Mouse (Mus musculus) kidney, adult 18-20 months (tissue): ENCODE data around the gene Krt42.
"Not testable (repeated sequence)": the region's sequence is repeated elsewhere in the genome, so short reads cannot be mapped to it uniquely, and the experiment has no call there.

Experiments used
- DNase-seq: peaks from one replicate; pipeline ENCODE4 v3.0.0; 2021

Krt42 gene

DNA sequence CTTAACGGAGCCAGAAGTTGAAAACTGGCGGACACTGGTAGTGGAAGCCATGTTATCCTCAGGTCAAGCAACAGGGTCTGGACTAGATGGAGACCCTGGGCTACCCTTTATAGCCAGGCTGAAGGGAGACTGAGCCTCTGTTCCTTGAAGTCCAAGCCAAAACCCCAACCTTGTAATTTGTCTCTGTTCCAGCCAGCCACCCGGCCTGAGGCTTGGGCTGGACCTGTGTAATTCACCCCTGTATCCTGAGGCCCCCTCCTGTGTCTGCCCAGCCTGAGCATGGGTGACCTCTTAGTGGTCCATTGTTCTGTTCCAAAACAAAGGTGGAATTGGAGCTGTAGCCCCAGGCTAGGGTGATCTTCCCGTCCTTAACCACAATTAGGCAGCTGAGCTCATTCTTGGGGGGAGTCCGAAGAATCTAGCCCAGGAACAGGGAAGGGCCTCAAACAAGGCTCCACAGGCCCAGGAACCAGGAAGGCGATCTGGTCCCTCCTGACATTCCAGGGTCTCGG is at the start of gene Krt42:
Krt42 (minus strand) TSS at position 51 of the 512 bp plus-strand sequence.
- DNase-seq, result no peak

DNA sequence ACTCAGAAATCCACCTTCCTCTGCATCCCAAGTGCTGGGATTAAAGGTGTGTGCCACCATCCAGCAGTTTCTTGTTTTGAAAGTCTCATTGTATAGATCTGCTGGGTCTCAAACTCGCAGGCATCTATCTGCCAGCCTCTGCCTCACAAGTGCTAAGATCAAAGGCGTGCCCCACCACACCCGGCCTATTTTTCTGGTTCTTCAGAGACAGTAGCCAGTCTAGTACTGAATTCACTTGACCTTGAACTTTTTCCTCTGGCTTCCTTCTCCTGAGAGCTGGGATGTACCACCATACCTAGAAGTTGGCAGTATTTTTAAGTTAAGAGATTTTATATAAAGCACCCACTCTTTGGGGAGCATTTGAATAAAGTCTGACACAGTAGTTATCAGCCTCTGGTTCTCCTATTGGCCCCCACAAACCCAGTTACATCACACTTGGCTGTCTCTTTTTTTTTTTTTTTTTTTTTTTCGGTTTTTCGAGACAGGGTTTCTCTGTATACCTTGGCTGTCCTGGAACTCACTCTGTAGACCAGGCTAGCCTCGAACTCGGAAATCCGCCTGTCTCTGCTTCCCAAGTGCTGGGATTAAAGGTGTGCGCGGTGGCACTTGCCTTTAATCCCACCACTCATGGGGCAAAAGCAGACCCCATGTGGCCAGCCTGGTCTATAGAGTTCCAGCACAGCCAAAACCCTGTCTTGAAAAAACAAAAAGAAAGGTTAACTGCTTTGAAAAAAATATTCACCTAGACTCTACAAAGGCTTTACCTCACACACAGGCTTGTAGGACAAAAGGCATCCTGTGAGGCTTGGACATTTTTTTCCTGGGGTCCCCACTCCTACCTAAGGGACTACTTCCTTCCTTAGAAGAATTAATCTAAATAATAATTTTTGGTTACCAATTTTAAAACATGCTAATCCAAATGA is 49.1 kb upstream of the Krt42 start:
- DNase-seq, result no peak

DNA sequence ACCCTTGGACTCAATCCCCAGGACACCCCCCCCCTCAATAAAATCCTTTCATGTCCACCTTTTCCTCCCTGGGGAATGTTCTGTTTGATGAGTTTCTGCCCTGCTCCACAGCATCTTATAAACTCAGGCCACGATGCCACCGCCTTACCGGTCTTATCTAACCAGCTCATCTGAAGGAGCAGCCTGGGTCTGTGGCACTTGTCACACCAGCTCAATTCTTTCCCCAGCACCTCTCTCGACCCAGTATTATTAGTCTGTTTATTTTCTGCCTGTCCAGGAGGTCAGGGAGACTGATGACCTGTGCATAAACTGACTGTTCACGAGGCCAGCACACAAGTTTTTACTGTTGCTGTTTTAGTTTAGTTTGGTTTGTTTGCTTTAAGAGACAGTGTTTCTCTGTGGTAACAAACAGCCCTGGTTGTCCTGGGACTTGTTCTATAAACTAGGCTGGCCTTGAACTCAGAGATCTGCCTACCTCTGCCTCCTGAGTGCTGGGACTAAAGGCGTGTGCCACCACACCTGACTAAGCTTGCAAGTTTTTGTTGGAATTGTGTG is 48.2 kb upstream of the Krt42 start:
- no peak for DNase-seq

DNA sequence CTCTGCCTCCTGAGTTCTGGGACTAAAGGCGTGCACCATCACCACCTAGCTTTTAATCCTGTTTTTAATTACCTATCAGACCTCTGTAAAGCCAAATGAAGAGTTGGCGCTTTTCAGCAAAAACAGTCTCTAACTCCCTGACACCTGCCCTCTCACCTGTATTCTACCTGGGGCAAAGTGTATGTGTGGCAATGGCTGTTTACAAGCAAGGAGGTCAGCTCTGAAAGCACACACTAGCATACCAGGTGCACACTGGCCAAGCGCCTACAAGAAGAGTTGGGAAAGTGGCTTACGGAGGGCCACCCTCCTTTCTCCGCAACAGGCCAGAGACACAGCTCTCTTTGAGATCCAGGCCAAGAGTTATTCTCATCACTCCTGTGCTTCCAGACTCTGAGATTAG is 45.8 kb upstream of the Krt42 start:
- no peak for DNase-seq

DNA sequence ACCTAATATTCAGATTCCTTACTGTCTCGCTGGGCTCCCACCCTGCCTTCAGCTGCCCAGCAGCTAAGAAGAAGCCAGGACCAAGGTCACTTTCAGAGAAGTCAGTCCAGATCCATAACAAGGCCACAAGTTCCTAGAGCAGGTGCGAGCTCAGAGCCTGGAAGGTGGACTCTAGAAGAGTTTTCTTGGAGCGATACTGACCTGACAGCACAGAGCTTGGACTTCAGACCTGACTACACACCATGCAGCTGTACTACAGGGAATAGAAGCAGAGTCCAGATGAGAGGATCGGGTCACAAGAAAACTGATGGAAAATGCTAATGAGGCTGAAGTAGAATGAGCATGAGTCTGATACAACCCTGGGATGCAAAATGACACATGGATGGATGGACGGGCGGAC is 43.8 kb upstream of the Krt42 start:
- peak; percentile 33 for DNase-seq

DNA sequence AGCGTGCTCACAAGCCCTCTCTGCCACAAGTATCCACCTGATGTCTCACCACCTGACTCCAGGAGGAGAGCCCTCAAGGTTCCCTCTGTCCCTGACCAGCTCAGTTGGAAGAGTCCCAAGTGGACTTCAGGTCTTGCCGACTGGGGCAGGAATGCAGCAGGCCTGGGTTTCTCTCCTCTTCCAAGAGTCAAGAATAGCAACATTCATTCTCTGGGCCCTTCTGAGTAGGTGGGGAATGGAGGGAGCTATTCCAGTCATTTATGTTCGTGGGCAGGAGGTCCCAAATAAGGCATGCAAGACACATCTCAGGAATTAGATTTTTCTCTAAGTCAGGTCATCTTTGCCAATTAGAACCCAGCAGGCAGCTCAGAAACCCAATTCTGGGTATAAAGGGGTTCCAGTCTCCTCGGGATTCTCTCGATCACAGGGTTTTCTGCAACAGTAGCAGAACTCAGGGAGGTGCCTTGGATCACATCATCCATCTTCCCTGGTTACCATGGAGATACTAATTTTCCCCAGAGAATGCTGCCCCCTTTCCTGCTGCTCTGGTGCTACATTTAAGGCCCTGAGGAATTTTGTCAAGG is 42.5 kb upstream of the Krt42 start:
- peak; percentile 63 for DNase-seq

DNA sequence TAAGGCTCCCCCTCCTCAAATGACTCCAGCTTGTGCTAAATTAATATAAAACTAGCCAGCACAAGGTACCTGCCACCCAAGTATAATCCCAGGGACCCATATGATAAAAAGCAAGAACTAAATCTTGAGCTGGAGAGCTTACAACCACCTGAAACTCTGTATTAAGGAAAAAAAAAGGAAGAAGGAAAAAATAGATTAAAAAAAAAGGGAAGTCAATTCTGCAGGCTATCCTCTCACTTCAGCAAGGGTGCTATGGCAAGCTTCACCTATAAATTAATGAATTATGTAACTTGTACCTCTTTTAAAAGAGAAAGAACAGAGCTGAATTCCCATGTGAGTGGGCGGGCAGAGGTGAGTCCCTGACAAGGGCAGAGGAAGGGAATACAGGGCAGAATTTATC is 42.0 kb upstream of the Krt42 start:
- DNase-seq, result no peak

DNA sequence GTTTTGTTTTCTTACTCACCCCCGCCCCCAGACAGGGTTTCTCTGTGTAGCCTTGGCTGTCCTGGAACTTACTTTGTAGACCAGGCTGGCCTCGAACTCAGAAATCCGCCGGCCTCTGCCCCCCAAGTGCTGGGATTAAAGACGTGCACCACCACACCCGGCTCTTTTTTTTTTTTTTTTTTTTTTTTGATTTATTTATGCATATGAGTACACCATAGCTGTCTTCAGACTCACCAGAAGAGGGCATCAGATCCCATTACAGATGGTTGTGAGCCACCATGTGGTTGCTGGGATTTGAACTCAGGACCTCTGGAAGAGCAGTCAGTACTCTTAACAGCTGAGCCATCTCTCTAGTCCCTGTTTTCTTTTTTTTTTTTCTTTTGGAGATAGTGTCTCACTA is 39.0 kb upstream of the Krt42 start:
- not testable (repeated sequence) for DNase-seq

DNA sequence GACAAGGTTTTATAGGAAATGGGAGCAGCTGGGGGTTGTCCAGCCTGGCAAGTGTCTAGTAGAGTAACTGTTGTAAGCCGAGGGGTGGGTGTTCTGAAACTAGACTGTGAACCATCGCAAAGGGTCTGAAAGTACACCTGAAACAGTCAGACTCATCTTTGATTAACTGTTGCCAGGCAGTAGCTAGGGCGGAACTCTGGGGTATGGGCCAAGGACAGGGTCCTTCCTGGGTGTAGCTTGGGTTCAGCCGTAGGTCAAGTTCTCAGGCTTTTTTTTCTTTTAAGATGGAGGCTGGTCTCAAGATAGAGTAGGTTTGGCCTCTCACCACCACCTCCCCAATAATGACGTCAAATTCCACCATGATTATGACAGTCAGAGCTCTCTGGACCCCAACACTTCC is 38.2 kb upstream of the Krt42 start:
- DNase-seq, result no peak

DNA sequence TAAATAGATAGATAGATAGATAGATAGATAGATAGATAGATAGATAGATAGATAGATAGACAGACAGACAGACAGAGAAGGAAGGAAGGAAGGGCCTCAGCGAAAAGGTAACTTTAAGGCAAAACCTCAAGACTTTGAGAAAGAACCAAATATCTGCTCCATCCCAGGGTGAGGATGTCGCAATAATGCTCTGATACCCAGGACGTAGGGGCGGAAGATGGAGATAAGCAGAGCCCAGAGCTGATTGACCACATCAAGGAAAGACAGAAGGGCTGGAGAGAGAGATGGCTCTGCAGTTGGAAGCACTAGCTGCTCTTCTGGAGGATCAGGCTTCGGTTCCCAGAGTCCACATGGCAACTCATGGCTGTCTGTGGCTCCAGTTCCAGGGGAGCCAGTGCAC is 31.6 kb upstream of the Krt42 start:
- DNase-seq, result no peak

DNA sequence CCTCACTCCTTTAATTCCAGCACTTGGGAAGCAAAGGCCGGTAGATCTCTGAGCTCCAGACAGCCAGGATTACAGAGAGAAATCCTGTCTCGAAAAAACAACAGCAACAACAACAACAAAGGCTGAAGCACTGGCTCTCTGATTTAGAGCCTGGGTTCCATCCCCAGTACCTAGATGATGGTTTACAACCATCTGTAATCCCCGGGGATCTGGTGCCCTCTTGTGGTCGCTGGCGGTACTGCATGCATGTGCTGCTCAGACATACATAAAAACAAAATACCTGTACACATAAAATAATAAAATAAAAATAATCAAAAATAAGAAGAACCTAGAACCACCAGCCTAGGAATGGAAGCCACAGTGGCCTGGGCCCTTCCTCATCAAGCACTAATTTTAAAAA is 30.6 kb upstream of the Krt42 start:
- DNase-seq, result peak; percentile 74

DNA sequence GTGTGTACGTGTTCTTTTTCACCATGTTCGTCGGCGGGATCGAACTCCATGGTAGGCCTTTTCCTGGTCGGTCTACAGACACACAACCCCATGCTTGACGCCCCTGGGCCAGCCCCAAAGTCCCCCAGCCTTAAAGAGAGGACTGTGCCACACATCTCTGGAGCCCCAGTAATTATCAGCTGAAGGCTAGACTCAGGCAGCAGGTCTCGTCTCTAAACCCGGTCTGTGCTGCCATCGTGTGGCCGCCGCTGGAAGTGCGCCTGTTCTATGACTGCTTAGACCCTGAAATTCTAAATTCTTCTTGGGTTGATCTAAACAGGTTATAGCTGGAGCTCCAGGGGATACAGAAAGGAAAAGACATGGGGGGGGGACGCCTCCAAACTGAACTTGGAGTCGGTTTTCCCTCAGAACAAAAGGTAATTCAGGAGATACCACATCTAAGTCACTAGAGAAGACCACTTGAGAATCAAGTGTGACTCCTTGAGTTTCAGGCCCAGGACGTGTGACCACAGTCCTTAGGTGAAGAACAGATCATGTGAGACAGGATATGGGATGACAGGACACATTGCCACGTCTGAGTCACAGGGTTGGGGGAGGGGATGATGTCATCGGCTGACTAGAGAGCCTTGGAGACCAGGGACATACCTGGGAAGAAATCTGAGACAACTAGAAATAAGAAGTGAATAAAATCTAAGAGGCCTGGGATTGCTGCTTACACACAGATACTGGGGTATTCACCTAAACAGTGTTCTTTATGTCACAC is 28.8 kb upstream of the Krt42 start:
- DNase-seq, result peak; percentile 88

DNA sequence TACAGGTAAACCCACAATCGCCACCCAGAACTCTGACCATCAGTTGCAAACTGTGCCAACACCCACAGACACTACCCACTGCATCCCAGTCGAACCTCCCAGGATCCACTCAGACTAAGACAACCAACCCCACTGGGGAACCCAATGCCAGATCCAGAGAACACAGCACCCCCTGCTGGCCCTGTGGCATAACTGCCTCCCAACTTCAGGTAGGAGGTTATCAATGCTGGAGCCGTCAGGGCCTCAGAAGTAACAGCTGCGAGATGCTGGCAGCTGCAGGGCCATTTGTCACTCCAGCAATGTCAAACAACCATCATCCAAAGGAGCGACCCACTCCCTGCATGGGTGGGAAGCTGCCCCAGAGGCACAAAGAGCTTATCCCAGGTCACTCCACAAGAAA is 28.1 kb upstream of the Krt42 start:
- no peak for DNase-seq

DNA sequence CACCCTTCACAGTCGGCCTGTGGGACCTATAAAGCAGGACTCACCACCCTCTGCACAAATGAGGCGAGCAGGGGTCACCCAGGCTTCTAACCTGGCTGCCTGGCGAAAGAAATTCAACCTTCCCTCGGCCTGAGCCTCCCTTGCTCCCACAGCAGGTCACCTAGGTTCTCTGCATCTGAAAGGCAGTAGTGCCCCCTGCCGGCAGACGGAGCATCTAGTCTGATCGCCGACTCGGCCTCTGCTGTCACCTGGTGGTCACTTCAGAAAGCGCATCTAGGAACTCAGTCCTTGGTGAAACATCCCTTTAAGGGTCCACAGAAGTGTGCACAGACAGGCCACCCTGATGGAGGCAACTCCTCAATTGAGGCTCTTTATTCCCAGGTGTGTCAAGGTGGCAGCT is 25.6 kb upstream of the Krt42 start:
- DNase-seq, result peak; percentile 80

DNA sequence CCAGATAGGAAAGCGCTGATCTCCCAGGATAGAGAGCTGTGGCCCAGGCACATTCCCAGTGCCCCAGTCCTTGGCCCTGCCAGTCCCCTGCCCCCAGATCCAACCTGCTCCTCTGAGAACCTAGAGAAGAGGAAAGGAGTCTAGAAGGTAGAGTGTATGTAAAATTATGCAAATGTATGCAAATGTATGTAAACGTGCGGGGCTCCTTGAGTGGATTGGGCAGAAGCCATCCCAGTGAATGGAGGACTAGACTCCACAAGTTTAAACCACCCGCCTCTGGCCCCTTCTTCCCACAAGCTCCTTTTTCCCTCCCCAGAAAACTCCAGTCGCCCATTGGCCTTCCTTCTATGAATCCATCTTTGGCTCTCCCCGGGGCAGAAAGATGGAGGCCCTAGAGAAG is 23.2 kb upstream of the Krt42 start:
- DNase-seq, result no peak

DNA sequence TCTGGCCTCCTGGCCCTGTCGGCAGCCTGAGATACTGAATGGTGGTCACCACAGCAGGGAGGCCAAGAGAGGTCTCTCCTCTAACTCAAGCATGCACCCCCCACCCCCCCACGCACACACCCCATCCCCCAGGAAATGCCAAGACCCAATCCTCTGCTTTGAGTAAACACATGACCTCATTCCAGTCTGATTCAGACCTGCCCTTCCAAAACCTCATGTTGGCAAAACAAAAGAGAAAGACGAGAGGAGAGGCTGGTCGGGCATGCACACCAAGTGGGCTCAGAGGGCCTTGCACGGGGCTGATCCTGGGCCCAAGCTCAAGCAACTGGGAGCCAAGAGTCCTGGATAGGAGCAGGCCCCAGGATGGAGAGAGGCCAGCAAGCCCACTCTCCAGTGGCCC is 20.6 kb upstream of the Krt42 start:
- DNase-seq, result no peak

DNA sequence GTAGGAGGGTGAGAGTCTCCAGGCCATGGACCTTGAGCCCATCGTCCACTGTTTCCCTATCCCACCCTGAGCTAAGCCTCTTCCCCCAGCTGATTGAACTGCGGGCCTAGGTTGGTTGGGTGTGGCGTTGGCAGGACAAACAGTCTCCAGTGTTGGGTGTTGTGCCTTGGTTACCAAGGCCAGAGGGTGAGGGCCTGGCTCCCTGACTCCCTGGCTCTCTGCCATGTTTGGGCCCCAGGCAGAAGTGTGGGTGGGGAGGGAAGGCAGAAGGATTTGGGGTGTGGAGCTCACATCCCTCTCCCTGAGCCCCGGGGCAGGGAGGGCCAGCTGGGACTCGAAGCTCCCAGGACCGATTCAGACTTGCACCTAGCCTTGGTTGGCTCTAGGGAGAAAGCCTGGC is 19.3 kb upstream of the Krt42 start:
- DNase-seq, result no peak

DNA sequence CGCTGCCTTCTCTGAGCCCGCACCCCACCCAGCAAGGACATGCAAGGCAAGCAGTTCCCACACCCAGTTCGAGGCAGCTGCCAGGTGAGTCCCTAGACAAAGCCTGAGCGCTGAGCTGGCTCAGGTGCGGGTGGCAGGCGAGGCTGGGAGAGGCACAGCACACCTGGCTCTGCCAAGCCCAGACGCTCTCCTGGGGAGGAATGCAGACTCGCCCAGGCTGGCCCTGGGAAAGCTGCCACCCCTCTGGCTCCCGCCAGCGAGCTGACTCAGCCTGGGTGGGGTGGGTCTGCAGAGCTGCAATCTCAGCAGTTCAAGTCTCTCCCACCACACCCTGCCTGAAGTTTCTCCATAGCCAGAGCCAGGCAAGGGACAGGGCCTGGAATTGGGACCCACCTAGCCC is 17.4 kb upstream of the Krt42 start:
- peak; percentile 5 for DNase-seq

DNA sequence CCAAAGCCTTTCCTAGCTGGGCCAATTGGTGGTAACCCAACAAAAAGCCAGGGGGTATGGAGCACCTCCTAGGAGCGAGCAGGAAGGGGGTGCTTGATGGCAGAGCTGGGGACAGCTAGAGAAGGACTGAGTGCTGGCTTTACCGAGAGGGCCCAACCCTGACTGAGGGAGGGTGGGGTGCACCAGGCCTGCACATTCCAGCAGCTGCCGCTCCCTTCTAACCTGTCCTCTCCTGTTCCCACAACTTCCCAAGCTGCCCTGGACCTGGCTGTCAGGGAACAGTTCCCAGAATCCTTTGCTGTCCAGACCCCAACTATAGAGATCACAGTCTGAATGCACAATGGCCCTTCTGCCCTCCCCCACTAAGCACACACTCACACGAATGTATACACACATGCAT is 15.3 kb upstream of the Krt42 start:
- DNase-seq, result no peak

DNA sequence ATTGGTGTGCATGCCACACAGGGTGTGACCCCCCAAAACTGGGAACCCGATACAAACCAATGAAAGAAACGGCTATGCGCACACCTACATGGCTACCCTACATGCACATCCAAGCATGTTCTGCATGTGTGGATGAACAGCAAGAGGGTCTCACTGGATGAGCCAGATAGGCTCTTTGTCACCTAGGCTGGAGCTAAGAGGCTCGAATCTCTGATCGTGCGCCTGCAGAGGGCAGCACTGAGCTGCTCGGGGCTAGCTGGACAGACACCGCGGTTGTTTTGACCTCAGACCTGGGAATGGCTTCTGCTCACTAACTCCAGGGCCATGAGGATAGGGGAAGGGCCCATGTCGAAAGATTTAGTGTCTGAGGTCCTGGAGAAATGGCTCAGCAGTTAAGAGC is 12.9 kb upstream of the Krt42 start:
- peak; percentile 77 for DNase-seq

DNA sequence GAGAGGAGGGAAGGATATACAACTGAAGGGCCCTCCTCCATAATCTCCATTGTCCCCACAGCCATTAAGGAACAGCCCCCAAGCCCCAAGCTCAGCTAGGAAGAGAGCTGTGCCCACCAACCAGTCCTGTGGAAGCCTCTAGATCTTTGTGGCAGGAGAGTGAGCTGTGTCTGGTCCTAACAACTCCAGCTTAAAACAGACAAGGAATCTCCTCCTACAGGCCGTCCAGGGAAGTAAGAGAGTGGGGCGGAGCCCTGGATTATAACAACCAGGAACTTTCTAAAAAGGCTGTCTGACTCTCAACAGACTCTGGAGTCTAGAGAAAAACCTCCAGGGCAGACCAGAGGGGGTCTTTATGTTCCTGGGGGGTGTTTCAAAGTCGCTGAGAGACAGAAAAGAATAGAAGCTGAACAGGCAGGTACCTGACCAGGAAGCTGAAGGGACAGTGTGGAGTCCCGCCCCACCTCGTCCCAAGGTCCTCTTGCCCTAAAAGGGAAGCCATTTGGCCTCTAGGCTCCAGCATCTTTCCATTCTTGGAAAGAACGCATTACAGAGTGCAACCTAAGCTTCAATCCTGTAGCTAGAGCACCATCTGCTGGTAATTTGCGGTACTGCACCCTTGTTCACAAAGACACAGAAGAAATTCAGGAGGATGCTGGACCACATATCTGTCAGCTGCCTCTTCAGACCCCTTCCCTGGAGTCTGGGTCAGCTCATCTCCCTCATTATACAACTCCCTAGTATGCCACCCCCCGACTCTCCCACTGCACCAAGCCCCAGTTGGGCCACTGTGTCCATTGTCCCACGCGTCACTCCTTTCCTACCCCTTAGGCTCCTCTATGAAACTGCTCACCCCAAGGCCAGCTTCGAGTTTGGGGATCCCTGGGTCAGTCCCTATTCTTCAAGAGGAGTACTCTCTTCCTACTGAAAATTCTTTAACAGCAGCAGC is 12.2 kb upstream of the Krt42 start:
- peak; percentile 84 for DNase-seq

DNA sequence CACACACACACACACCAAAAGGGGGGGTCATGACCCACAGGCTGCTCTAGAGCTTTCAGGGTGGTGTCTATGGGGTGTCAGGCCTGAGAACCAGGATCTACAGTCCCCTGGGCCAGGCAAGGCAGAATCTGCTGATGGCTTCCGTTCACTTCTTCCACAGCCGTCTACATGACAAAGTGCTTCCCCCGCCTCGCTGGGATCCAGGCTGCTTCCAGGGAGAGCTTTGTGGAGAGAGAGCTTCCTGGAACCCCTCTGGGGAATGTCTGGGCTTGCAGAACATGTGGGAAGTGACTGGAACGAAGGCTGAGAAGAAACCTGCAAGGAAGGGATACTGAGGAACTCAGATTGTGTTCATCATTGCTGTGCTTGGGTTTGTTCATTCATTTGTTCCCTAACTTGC is 9.1 kb upstream of the Krt42 start:
- DNase-seq, result no peak
